Mouse (Mus musculus) cortical plate, adult 2 months (tissue): ENCODE results near the gene Qtrt2. TPM values are rescaled to one million over a fixed set of nuclear protein-coding genes. Genes with fewer than 3 reads are reported as not detected.

ENCODE experiments used
- H3K27ac ChIP-seq: fragments of 200-500 bp; 2 replicates; pipeline ENCODE4 v1.5.1; 2012; ENCODE audit warnings: low read length, control low read depth, inconsistent platforms; ENCODE audit not compliant: insufficient read depth
- H3K4me1 ChIP-seq: fragments of 200-500 bp; 2 replicates; pipeline ENCODE4 v1.6.1; 2011; ENCODE audit warnings: low read length; ENCODE audit not compliant: control insufficient read depth, insufficient read depth
- H3K4me3 ChIP-seq: fragments of 200-500 bp; 2 replicates; pipeline ENCODE4 v1.5.1; 2011; ENCODE audit warnings: mild to moderate bottlenecking, low read length, control low read depth; ENCODE audit not compliant: insufficient read depth
- CTCF ChIP-seq: fragments of 200-500 bp; IDR thresholded peaks from 2 replicates; pipeline ENCODE4 v1.5.1; 2011; ENCODE audit warnings: mild to moderate bottlenecking, control low read depth, low read length; ENCODE audit not compliant: insufficient read depth; ENCODE audit errors: extremely low read depth
- POLR2A ChIP-seq: fragments of 200-500 bp; IDR thresholded peaks from 2 replicates; pipeline ENCODE4 v1.6.1; 2011; ENCODE audit warnings: mild to moderate bottlenecking, low read length, control low read depth; ENCODE audit not compliant: insufficient read depth; ENCODE audit errors: extremely low read depth
- polyA plus RNA-seq: library from polyadenylated mRNA; depleted of rRNA; stranded (reverse); fragments of >200 nt; gene quantifications from 2 replicates; pipeline ENCODE4 v1.2.3, GENCODE M21; 2012; rRNA removed

Gene Qtrt2
- 36.5 and 36.6 TPM in 2 replicates for polyA plus RNA-seq

GRCm38 (mm10) chr16:43926341-43926859 lies at the start of gene Qtrt2:
Gene Qtrt2 (minus strand): TSS chr16:43926809.
- Histone ChIP-seq H3K27ac (no peak within 1 kb of the TSS), H3K4me1 (peaks cover 3% of the 10 kb centered on the region; the same call in 1 of the 2 replicates), H3K4me3 (no peak within 1 kb of the TSS)
- no peak for TF ChIP-seq CTCF
- no peak for TF ChIP-seq POLR2A

GRCm38 (mm10) chr16:43973606-43974220 lies 47.1 kb upstream of the Qtrt2 start:
- TF ChIP-seq POLR2A (no peak), CTCF (no peak)
- H3K4me1 ChIP-seq: peaks cover 7% of the 10 kb centered on the region
- no peak overlapping the region for H3K4me3 ChIP-seq
- no peak overlapping the region for H3K27ac ChIP-seq

- TF ChIP-seq CTCF (no peak), POLR2A (no peak)
- Histone ChIP-seq H3K4me1 (peaks cover 7% of the 10 kb centered on the region), H3K27ac (no peak overlapping the region), H3K4me3 (no peak overlapping the region)
These were observed 46.5 kb upstream of the Qtrt2 start for GRCm38 (mm10) chr16:43973147-43973546.

DNA sequence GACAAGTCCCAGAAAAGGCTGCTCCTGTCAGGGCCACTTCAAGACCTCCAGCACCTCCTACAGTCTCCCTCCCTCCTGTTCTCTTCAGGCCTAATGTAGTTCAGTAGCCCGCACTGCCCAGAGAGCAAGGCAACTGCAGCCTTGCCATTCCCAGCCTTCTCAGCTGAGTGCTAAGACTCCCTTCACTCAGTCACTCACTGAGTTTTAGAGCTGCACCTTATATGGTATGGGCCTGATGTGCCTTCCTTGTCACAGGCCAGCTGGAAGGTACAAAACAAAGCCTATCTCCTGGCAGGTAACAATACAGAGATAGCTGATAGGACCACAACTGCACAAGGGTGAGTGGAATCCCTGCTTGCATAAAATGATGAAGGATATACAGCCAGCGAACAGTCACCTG lies 45.8 kb upstream of the Qtrt2 start:
- Histone ChIP-seq H3K27ac (no peak overlapping the region), H3K4me1 (peaks cover 6% of the 10 kb centered on the region), H3K4me3 (no peak overlapping the region)
- TF ChIP-seq POLR2A: no peak
- no peak for TF ChIP-seq CTCF

DNA sequence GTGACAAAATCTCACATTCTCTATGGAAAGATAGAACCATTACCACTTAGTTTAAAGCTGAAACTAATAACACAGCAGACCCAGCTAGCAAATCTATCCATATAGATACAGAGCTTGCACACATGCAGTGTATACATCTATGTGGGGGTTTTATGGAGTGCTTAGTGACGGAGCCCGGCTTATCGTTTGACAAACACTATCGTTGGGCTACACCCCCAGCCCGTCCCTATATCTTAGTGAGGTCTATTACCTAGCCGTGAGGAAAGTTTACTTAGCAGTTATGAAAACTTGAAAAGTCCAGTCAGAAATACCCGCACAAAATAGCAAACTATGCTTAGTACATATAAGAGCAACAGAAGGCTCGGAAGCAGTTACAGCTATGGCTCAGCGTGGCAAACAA lies 45.1 kb upstream of the Qtrt2 start:
- Histone ChIP-seq H3K4me3 (no peak overlapping the region), H3K27ac (no peak overlapping the region), H3K4me1 (peaks cover 6% of the 10 kb centered on the region)
- TF ChIP-seq CTCF (no peak), POLR2A (no peak)

- H3K27ac ChIP-seq: no peak overlapping the region
These were observed 44.6 kb upstream of the Qtrt2 start for GRCm38 (mm10) chr16:43971189-43971588.

GRCm38 (mm10) chr16:43970426-43970825 lies 43.8 kb upstream of the Qtrt2 start:
- Histone ChIP-seq H3K4me1 (peaks cover 6% of the 10 kb centered on the region), H3K27ac (no peak overlapping the region), H3K4me3 (no peak overlapping the region)
- TF ChIP-seq POLR2A: no peak
- TF ChIP-seq CTCF: no peak

More at GRCm38 (mm10) chr16:43971189-43971588, 44.6 kb upstream of the Qtrt2 start:
- TF ChIP-seq CTCF: no peak
- TF ChIP-seq POLR2A: no peak
- H3K4me3 ChIP-seq: no peak overlapping the region
- peaks cover 6% of the 10 kb centered on the region for H3K4me1 ChIP-seq

- Histone ChIP-seq H3K4me1 (no peaks in the 10 kb centered on the region; the same call in 1 of the 2 replicates), H3K27ac (no peak overlapping the region), H3K4me3 (no peak overlapping the region)
- TF ChIP-seq POLR2A (no peak), CTCF (no peak)
These were observed 39.3 kb upstream of the Qtrt2 start for GRCm38 (mm10) chr16:43965781-43966389.

- TF ChIP-seq CTCF: no peak
- no peak for TF ChIP-seq POLR2A
- H3K4me3 ChIP-seq: no peak overlapping the region
- no peak overlapping the region for H3K27ac ChIP-seq
- H3K4me1 ChIP-seq: no peaks in the 10 kb centered on the region; the same call in 1 of the 2 replicates
These were observed 37.2 kb upstream of the Qtrt2 start for GRCm38 (mm10) chr16:43963780-43964179.

- Histone ChIP-seq H3K4me1 (no peaks in the 10 kb centered on the region; the same call in 1 of the 2 replicates), H3K27ac (no peak overlapping the region), H3K4me3 (no peak overlapping the region)
- TF ChIP-seq CTCF: no peak
These were observed 36.7 kb upstream of the Qtrt2 start for GRCm38 (mm10) chr16:43963291-43963690.
